ENCODE assay signal across 9 mouse cellular contexts in genomic region chr1:153174801-153175200, GRCm38 (mm10). TPM values are rescaled to one million over a fixed set of nuclear protein-coding genes. Genes with fewer than 3 reads are reported as not detected.
A peak's percentile ranks its signal among the peaks of the same experiment; 100 is the strongest.
DNase-seq lines count a peak whose midpoint lies in the region; ATAC-seq lines count a peak whose summit lies in the region.
"Had no signal": no experiment of that assay in that cellular context is flagged by ENCODE, and none has a peak within 500 bp of the region (broad histone marks: within the 10 kb centered on the region; RNA-seq: fewer than 3 reads in every experiment).

No protein-coding gene starts in this region.

- H3K36me3 ChIP-seq in hindbrain, embryonic 15.5 days = no peaks in the 10 kb centered on the region
- no peaks in the 10 kb centered on the region for H3K36me3 ChIP-seq in hindbrain, embryonic 10.5 days

- no peak overlapping the region for H3K4me3 ChIP-seq in hindbrain, embryonic 15.5 days
- no peak overlapping the region for H3K4me3 ChIP-seq in hindbrain, embryonic 10.5 days

- H3K27me3 ChIP-seq in hindbrain, embryonic 15.5 days = no peaks in the 10 kb centered on the region
- no peaks in the 10 kb centered on the region for H3K27me3 ChIP-seq in hindbrain, embryonic 10.5 days (ENCODE audit: insufficient read depth, poor library complexity, severe bottlenecking)

- H3K9ac ChIP-seq in hindbrain, embryonic 15.5 days = no peak overlapping the region
- H3K9ac ChIP-seq: liver, embryonic 14.5 days had no signal

- DNase-seq in hindbrain, embryonic 10.5 days (ENCODE audit: low spot score) = no peak
- DNase-seq in adrenal gland, postnatal 25 days = peak; percentile 92
- peak; percentile 42 to 59 for DNase-seq in gastrocnemius, postnatal 4 days (ENCODE audit: low spot score in 2 of 2)
- DNase-seq in kidney, postnatal 10 days = peak; percentile 87
- DNase-seq in testis, postnatal 14 days (ENCODE audit: low spot score) = peak; percentile 30
- DNase-seq in yolk sac, embryonic 10.5 days (ENCODE audit: low spot score) = no peak
- DNase-seq in thymus, postnatal 25 days = no peak

- no peak overlapping the region for H3K27ac ChIP-seq in hindbrain, embryonic 15.5 days (replicated peaks)
- H3K27ac ChIP-seq in hindbrain, embryonic 10.5 days = no peak overlapping the region
- H3K27ac ChIP-seq: liver, embryonic 14.5 days had no signal

- H3K4me2 ChIP-seq in hindbrain, embryonic 15.5 days = no peak overlapping the region

- ATAC-seq in hindbrain, embryonic 15.5 days (ENCODE audit: low FRiP score, low read depth) = 0 out of 2 replicates have a peak, but pooled peaks have one; percentile 30

- no peaks in the 10 kb centered on the region for H3K4me1 ChIP-seq in hindbrain, embryonic 15.5 days (replicated peaks)
- H3K4me1 ChIP-seq in hindbrain, embryonic 10.5 days (replicated peaks) = peaks cover 20% of the 10 kb centered on the region

- WGBS in hindbrain, embryonic 15.5 days = 64% methylated on average over 12 of the region's 12 CpGs
- WGBS in hindbrain, embryonic 10.5 days = 75% methylated on average over 12 of the region's 12 CpGs

- no peaks in the 10 kb centered on the region for H3K9me3 ChIP-seq in hindbrain, embryonic 15.5 days
- no peaks in the 10 kb centered on the region for H3K9me3 ChIP-seq in hindbrain, embryonic 10.5 days

RNA-seq across cellular contexts. Expression of gene Lamc2, which starts 11.4 kb away (rescaled TPM):
- polyA plus RNA-seq in hindbrain, embryonic 15.5 days (2015; fragmentation: Nextera tagmentation; extraction: Ambion mirVana) = 1.8 and 2.8 TPM in 2 replicates
- 2.3 and 2.8 TPM in 2 replicates for polyA plus RNA-seq in hindbrain, embryonic 10.5 days (2016; fragmentation: Nextera tagmentation; extraction: Ambion mirVana)
- 0.27 and 0.29 TPM in 2 replicates for total RNA-seq in adrenal gland, postnatal 25 days (2021)
- total RNA-seq in gastrocnemius, postnatal 4 days (2021) = 1 to 10 TPM; 2.1 to 2.9 TPM

Comparison
In these comparisons a context has a peak if more than half of its experiments do, and no peak if none do; other contexts are left out.
1. DNase-seq: peak in adrenal gland, postnatal 25 days (single experiment), gastrocnemius, postnatal 4 days (2 of 2), kidney, postnatal 10 days (single experiment) and testis, postnatal 14 days (single experiment); none in hindbrain, embryonic 10.5 days (single experiment), yolk sac, embryonic 10.5 days (single experiment) and thymus, postnatal 25 days (single experiment).